Mouse (Mus musculus) right cerebral cortex, postnatal 10 days (tissue): Measurements from ENCODE around the gene Nt5dc1.

Experiments
- DNase-seq, 2 experiments: peaks; one replicate each; pipeline ENCODE4 v3.0.0; 2021; ENCODE audit warnings: low spot score in 2 of 2

The Nt5dc1 gene

GRCm38 (mm10) chr10:34238536-34238935 is 179.8 kb downstream of the Nt5dc1 start:
- no peak for DNase-seq
